Mouse (Mus musculus): ENCODE results near the gene Ceacam1. TPM values are rescaled to one million over a fixed set of nuclear protein-coding genes. Genes with fewer than 3 reads are reported as not detected.
"Not testable (repeated sequence)": the region's sequence is repeated elsewhere in the genome, so short reads cannot be mapped to it uniquely, and the experiment has no call there.

Gene Ceacam1
- polyA plus RNA-seq, 1 experiment = 38.6 TPM

DNA sequence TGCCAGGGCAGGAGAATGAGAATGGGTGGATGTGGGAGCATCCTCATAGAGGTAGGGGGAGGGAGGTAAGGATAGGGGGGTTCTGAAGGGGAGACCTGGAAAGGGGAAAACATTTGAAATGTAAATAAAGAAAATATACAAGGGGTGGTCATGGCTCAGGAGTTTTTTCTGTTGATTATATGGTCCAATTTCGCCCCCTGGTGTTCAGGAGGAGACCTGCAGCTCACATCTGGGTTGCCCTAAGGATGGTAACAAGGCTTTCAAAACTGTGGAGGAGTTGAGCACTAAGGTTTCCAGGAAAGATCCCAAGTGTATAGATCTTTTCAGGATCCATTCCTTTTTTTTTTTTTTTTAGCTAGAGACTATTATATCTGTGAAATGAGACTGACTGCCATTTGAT, 2.0 kb upstream of the Ceacam1 start:
- peak; percentile 63 for TF ChIP-seq CTCF (IDR thresholded peaks at IDR 0.05; ENCODE audit: insufficient read depth, low read length)
- no peak for TF ChIP-seq POLR2A (IDR thresholded peaks at IDR 0.05; ENCODE audit: borderline replicate concordance, extremely low read depth, low read depth, low read length)
- DNase-seq = peak; percentile 51
- whole genome bisulfite sequencing = 0% methylated on average over 1 of the region's 1 CpGs
- H3K4me1 ChIP-seq (ENCODE audit: control insufficient read depth, insufficient read depth, low read length) = peaks cover 4% of the 10 kb centered on the region
- no peak overlapping the region for H3K4me3 ChIP-seq (replicated peaks; ENCODE audit: extremely low read depth, low read depth, low read length)

- WGBS = 31% methylated on average over 2 of the region's 2 CpGs
- not testable (repeated sequence) for DNase-seq; H3K4me3 ChIP-seq (replicated peaks; ENCODE audit: extremely low read depth, low read depth, low read length); H3K4me1 ChIP-seq (ENCODE audit: control insufficient read depth, insufficient read depth, low read length)
Measured at GRCm38 (mm10) chr7:25477752-25478093, 320 bp upstream of the Ceacam1 start.

DNA sequence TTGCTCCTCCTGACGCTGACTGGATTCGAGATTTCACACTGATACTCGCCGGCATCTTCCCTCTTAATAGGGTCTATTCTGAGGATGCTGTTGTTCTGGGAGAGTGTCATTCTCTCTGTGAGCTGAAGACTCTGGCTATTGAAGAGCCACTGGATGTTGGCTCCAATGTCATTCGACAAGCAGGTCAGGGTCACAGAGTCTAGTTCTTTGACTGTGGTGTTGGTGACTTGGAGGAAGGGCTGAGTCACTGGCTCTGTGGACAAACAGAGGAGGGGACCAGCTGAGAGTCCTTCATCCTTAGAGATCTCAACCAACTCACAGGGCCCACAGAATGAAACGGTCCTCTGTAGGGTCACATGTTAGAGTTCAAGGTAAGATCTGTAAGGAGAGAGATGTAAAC, 5.6 kb downstream of the Ceacam1 start:
- not testable (repeated sequence) for H3K4me3 ChIP-seq (replicated peaks; ENCODE audit: extremely low read depth, low read depth, low read length); H3K4me1 ChIP-seq (ENCODE audit: control insufficient read depth, insufficient read depth, low read length); DNase-seq
- 83% methylated on average over 6 of the region's 6 CpGs for WGBS

DNA sequence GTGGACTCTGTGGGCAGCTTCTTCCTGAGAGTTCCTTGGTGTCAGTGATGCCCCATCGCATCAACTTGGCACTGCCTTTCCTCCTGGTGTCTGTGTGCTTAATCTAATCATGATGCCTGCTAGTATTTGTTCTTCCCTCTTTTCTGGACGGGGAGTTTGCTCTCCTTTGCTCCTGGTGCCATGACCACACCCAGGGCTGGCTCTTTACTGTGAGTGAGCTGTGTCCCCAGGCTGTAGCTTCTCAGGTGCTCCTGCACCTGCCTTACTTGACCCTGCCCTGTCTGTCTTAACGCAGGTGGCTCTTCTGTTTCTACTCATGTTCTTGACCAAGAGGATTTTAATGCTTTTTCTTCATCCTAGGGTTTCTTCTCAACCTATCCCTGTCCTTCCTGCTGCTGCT, 11.8 kb downstream of the Ceacam1 start:
- H3K4me1 ChIP-seq (ENCODE audit: control insufficient read depth, insufficient read depth, low read length); DNase-seq; H3K4me3 ChIP-seq (replicated peaks; ENCODE audit: extremely low read depth, low read depth, low read length): not testable (repeated sequence)
- 59% methylated on average over 3 of the region's 3 CpGs for WGBS

DNA sequence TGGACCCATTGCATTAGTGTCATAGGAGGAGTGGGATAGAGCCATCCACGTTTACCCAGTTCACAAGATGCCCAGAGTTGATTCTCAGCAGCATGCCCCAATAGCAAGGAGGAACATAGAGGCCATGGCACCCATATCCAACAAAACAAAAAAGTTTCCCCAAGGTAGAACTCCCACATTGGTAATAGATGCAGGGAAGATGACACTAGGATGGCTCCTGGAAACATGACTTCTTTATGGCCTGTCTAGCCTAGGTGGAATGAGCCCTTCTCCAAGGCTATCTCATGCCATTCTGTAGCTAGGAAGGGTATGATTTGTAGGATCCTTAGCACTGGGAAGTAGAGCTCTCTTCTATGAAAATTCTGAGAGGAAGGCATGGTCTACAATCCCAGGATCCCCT, 12.4 kb downstream of the Ceacam1 start:
- no peak overlapping the region for H3K4me3 ChIP-seq (replicated peaks; ENCODE audit: extremely low read depth, low read depth, low read length)
- no peaks in the 10 kb centered on the region for H3K4me1 ChIP-seq (ENCODE audit: control insufficient read depth, insufficient read depth, low read length)
- TF ChIP-seq POLR2A (IDR thresholded peaks at IDR 0.05; ENCODE audit: borderline replicate concordance, extremely low read depth, low read depth, low read length) = no peak
- no peak for TF ChIP-seq CTCF (IDR thresholded peaks at IDR 0.05; ENCODE audit: insufficient read depth, low read length)
- WGBS = 79% methylated on average over 1 of the region's 1 CpGs
- DNase-seq = no peak

- no CpG with 5 or more reads among the region's 1 CpGs for WGBS
- H3K4me1 ChIP-seq (ENCODE audit: control insufficient read depth, insufficient read depth, low read length); DNase-seq; H3K4me3 ChIP-seq (replicated peaks; ENCODE audit: extremely low read depth, low read depth, low read length): not testable (repeated sequence)
Measured at GRCm38 (mm10) chr7:25462033-25462337, 15.4 kb downstream of the Ceacam1 start.

DNA sequence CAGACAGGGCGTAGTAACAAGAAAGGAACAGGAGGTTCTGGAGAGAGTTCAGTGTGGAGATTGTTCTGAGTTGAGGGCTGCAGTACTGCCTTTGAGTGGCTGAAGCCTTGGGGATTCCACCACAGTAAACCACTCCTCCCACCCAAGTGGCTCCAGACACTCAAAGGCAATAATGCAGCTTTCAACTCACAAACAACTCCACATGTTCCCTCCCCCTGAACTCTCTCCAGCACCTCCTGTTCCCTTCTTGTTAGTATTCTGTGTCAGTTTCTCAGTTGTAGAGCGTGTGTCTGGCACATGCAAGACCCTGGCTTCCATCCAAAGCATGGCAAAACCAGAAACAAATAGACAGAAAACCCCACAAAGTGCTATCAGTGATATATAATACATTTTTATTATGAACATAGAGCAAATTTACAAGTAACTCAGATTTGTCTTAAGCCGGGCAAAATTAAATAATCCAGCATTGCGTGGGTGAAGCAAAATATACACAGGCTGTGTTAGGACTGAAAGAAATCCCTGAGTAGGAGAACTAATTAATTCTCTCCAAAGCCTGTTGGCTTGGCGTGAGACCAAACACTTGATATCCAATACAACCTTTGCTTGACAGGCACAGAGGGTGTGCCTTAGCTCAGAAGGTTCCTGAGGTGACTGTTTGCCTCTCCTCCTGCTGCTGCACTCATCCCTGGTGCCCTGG, 15.9 kb downstream of the Ceacam1 start:
- DNase-seq; H3K4me1 ChIP-seq (ENCODE audit: control insufficient read depth, insufficient read depth, low read length); H3K4me3 ChIP-seq (replicated peaks; ENCODE audit: extremely low read depth, low read depth, low read length): not testable (repeated sequence)
- WGBS = 55% methylated on average over 4 of the region's 5 CpGs

- TF ChIP-seq CTCF (IDR thresholded peaks at IDR 0.05; ENCODE audit: insufficient read depth, low read length) (no peak), POLR2A (IDR thresholded peaks at IDR 0.05; ENCODE audit: borderline replicate concordance, extremely low read depth, low read depth, low read length) (no peak)
- no peaks in the 10 kb centered on the region for H3K4me1 ChIP-seq (ENCODE audit: control insufficient read depth, insufficient read depth, low read length)
- 81% methylated on average over 3 of the region's 3 CpGs for WGBS
- no peak for DNase-seq
- no peak overlapping the region for H3K4me3 ChIP-seq (replicated peaks; ENCODE audit: extremely low read depth, low read depth, low read length)
Measured at GRCm38 (mm10) chr7:25452103-25452502, 25.3 kb downstream of the Ceacam1 start.

- TF ChIP-seq POLR2A (IDR thresholded peaks at IDR 0.05; ENCODE audit: borderline replicate concordance, extremely low read depth, low read depth, low read length) (no peak), CTCF (IDR thresholded peaks at IDR 0.05; ENCODE audit: insufficient read depth, low read length) (no peak)
- DNase-seq = no peak
- WGBS = 35% methylated on average over 9 of the region's 9 CpGs
- no peak overlapping the region for H3K4me3 ChIP-seq (replicated peaks; ENCODE audit: extremely low read depth, low read depth, low read length)
- no peaks in the 10 kb centered on the region for H3K4me1 ChIP-seq (ENCODE audit: control insufficient read depth, insufficient read depth, low read length)
Measured at GRCm38 (mm10) chr7:25449913-25450890, 27.2 kb downstream of the Ceacam1 start.

DNA sequence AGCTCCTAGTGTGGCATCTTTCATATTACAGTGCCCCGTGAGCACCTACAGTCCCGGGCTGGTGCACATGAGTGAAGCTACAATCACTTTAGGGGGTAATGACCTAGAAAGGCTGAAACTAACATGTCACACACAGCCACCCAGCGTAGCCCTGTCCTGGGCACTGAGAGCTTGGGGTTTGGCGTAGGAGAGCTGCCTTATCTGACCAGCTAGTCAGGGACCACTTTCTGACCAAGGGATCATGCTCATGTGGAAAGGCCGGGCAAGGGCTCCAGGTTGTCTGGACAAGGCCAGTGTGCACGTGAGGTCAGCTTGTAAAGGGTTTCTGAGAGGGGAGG, 36.6 kb downstream of the Ceacam1 start:
- no peak for TF ChIP-seq CTCF (IDR thresholded peaks at IDR 0.05; ENCODE audit: insufficient read depth, low read length)
- TF ChIP-seq POLR2A (IDR thresholded peaks at IDR 0.05; ENCODE audit: borderline replicate concordance, extremely low read depth, low read depth, low read length) = no peak

More for the DNA sequence above, 36.6 kb downstream of the Ceacam1 start:
- H3K4me3 ChIP-seq (replicated peaks; ENCODE audit: extremely low read depth, low read depth, low read length) = no peak overlapping the region
- no peak for DNase-seq
- H3K4me1 ChIP-seq (ENCODE audit: control insufficient read depth, insufficient read depth, low read length) = peaks cover 19% of the 10 kb centered on the region
- WGBS = 69% methylated on average over 6 of the region's 6 CpGs

Measured in lung, adult 2 months (tissue).